Comparison of ENCODE assay signal across 14 mouse cellular contexts in the genomic region with DNA sequence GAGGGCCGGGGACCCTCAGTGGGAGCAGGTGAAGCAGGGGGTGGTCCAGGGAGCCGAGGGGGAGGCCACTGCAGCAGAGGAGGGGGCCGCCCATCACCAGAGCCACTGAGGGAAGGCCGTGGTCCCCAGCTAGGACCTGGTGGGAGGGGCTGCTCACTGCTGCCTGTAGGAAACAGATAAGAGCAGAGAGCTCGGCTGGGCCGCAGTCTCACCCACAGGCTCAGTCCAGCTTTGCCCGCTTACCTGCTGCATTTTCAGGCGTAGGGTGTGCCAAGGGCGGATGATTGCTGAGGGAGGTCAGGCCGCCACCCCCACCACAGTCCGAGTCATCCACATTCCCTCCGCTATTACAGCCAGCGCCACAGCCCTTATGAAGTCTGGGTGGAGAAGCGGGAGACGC. TPM values are rescaled to one million over a fixed set of nuclear protein-coding genes. Genes with fewer than 3 reads are reported as not detected.
A peak's percentile ranks its signal among the peaks of the same experiment; 100 is the strongest.
DNase-seq lines count a peak whose midpoint lies in the region; ATAC-seq and TF ChIP-seq lines count a peak whose summit lies in the region.
"Had no signal": no experiment of that assay in that cellular context is flagged by ENCODE, and none has a peak within 500 bp of the region (broad histone marks: within the 10 kb centered on the region; RNA-seq: fewer than 3 reads in every experiment).

No protein-coding gene starts in this region.

- TF ChIP-seq CTCF in E14TG2a.4 (conservative IDR thresholded peaks at IDR 0.05; ENCODE audit: low read length), result no peak

- WGBS in hindbrain, embryonic 13.5 days, result 92% methylated on average over 15 of the region's 15 CpGs

- H3K9ac ChIP-seq in hindbrain, embryonic 13.5 days, result no peak overlapping the region
- H3K9ac ChIP-seq: embryonic facial prominence, embryonic 12.5 days had no signal

- peaks cover 12% of the 10 kb centered on the region for H3K27me3 ChIP-seq in E14TG2a.4 (ENCODE audit: insufficient read depth, low read length)
- H3K27me3 ChIP-seq in erythroblast, embryonic 14.5 days (ENCODE audit: control insufficient read depth), result no peaks in the 10 kb centered on the region
- H3K27me3 ChIP-seq in hindbrain, embryonic 13.5 days, result no peaks in the 10 kb centered on the region
- H3K27me3 ChIP-seq: embryonic facial prominence, embryonic 12.5 days had no signal

- peaks cover 59% of the 10 kb centered on the region for H3K36me3 ChIP-seq in E14TG2a.4 (ENCODE audit: insufficient read depth, low read length)
- H3K36me3 ChIP-seq in erythroblast, embryonic 14.5 days (ENCODE audit: control insufficient read depth), result peaks cover 96% of the 10 kb centered on the region
- H3K36me3 ChIP-seq in hindbrain, embryonic 13.5 days, result peaks cover 64% of the 10 kb centered on the region

- ATAC-seq in megakaryocyte-erythroid progenitor cell, adult 5-6 weeks (replicated peaks; ENCODE audit: low FRiP score, low TSS enrichment, poor library complexity, severe bottlenecking), result peak; percentile 63
- ATAC-seq in hindbrain, embryonic 13.5 days (ENCODE audit: low FRiP score), result no peak
- ATAC-seq in granulocyte monocyte progenitor cell, adult 5-6 weeks (replicated peaks; ENCODE audit: poor library complexity, severe bottlenecking), result no peak

- peak overlapping the region; percentile 43 for H3K4me3 ChIP-seq in E14TG2a.4 (replicated peaks; ENCODE audit: low read length)
- peak overlapping the region; percentile 75 for H3K4me3 ChIP-seq in erythroblast, embryonic 14.5 days (replicated peaks)
- no peak overlapping the region for H3K4me3 ChIP-seq in hindbrain, embryonic 13.5 days
- H3K4me3 ChIP-seq: embryonic facial prominence, embryonic 12.5 days had no signal

- H3K27ac ChIP-seq in hindbrain, embryonic 13.5 days, result no peak overlapping the region
- H3K27ac ChIP-seq: embryonic facial prominence, embryonic 12.5 days had no signal

- DNase-seq in 416B (ENCODE audit: low read depth), result peak; percentile 26
- DNase-seq in right cerebral cortex, postnatal 25 days, result no peak
- DNase-seq: cerebellum, adult 11-12 months; kidney, postnatal 36 days; right cerebral cortex, postnatal 4 days; thymus, postnatal 36 days had no signal

- H3K9me3 ChIP-seq in E14TG2a.4 (ENCODE audit: low read length), result no peaks in the 10 kb centered on the region
- peaks cover 9% of the 10 kb centered on the region for H3K9me3 ChIP-seq in erythroblast, embryonic 14.5 days (ENCODE audit: control insufficient read depth, low read length)
- no peaks in the 10 kb centered on the region for H3K9me3 ChIP-seq in hindbrain, embryonic 13.5 days
- H3K9me3 ChIP-seq: embryonic facial prominence, embryonic 12.5 days had no signal

- peaks cover 65% of the 10 kb centered on the region for H3K4me1 ChIP-seq in E14TG2a.4 (replicated peaks; ENCODE audit: low read depth, low read length)
- peaks cover 89% of the 10 kb centered on the region for H3K4me1 ChIP-seq in erythroblast, embryonic 14.5 days (ENCODE audit: control insufficient read depth)
- H3K4me1 ChIP-seq in hindbrain, embryonic 13.5 days (replicated peaks), result peaks cover 20% of the 10 kb centered on the region

- no peak overlapping the region for H3K4me2 ChIP-seq in hindbrain, embryonic 13.5 days
- H3K4me2 ChIP-seq: embryonic facial prominence, embryonic 12.5 days had no signal

RNA-seq across cellular contexts. Expression of gene Sipa1, which starts 2.0 kb away (rescaled TPM):
- 63.2 and 69.8 TPM in 2 replicates for polyA plus RNA-seq in erythroblast, embryonic 14.5 days (2012)
- 44.7 and 51.2 TPM in 2 replicates for total RNA-seq in megakaryocyte-erythroid progenitor cell, adult 5-6 weeks (2014; fragmentation: Nextera tagmentation)
- 16.4 and 16.5 TPM in 2 replicates for total RNA-seq in megakaryocyte-erythroid progenitor cell, adult 5-6 weeks (2017)
- polyA plus RNA-seq in hindbrain, embryonic 13.5 days (2015; fragmentation: Nextera tagmentation; extraction: Ambion mirVana), result 15.0 and 15.4 TPM in 2 replicates
- 56.8 and 65.9 TPM in 2 replicates for total RNA-seq in granulocyte monocyte progenitor cell, adult 5-6 weeks (2014; fragmentation: Nextera tagmentation)
- total RNA-seq in granulocyte monocyte progenitor cell, adult 5-6 weeks (2017), result 17.3 and 20.8 TPM in 2 replicates

RNA-seq across cellular contexts. Expression of gene Map3k11, which starts 23.1 kb away (rescaled TPM):
- polyA plus RNA-seq in erythroblast, embryonic 14.5 days (2012), result 18.5 and 20.2 TPM in 2 replicates
- 17.8 and 18.3 TPM in 2 replicates for total RNA-seq in megakaryocyte-erythroid progenitor cell, adult 5-6 weeks (2014; fragmentation: Nextera tagmentation)
- total RNA-seq in megakaryocyte-erythroid progenitor cell, adult 5-6 weeks (2017), result 10.9 and 15.8 TPM in 2 replicates
- 11.6 and 14.4 TPM in 2 replicates for polyA plus RNA-seq in hindbrain, embryonic 13.5 days (2015; fragmentation: Nextera tagmentation; extraction: Ambion mirVana)
- total RNA-seq in granulocyte monocyte progenitor cell, adult 5-6 weeks (2014; fragmentation: Nextera tagmentation), result 23.0 and 30.4 TPM in 2 replicates
- total RNA-seq in granulocyte monocyte progenitor cell, adult 5-6 weeks (2017), result 21.9 and 22.2 TPM in 2 replicates

RNA-seq across cellular contexts. Expression of gene Pcnx3, which starts 23.2 kb away (rescaled TPM):
- 43.8 and 46.7 TPM in 2 replicates for polyA plus RNA-seq in erythroblast, embryonic 14.5 days (2012)
- 55.8 and 72.0 TPM in 2 replicates for total RNA-seq in megakaryocyte-erythroid progenitor cell, adult 5-6 weeks (2014; fragmentation: Nextera tagmentation)
- total RNA-seq in megakaryocyte-erythroid progenitor cell, adult 5-6 weeks (2017), result 8.2 and 14.4 TPM in 2 replicates
- polyA plus RNA-seq in hindbrain, embryonic 13.5 days (2015; fragmentation: Nextera tagmentation; extraction: Ambion mirVana), result 21.3 and 24.4 TPM in 2 replicates
- total RNA-seq in granulocyte monocyte progenitor cell, adult 5-6 weeks (2014; fragmentation: Nextera tagmentation), result 35.2 and 46.8 TPM in 2 replicates
- 12.6 and 22.7 TPM in 2 replicates for total RNA-seq in granulocyte monocyte progenitor cell, adult 5-6 weeks (2017)

RNA-seq across cellular contexts. Expression of gene Rela, which starts 28.2 kb away (rescaled TPM):
- polyA plus RNA-seq in erythroblast, embryonic 14.5 days (2012), result 4.1 and 6.0 TPM in 2 replicates
- 64.8 and 66.0 TPM in 2 replicates for total RNA-seq in megakaryocyte-erythroid progenitor cell, adult 5-6 weeks (2014; fragmentation: Nextera tagmentation)
- total RNA-seq in megakaryocyte-erythroid progenitor cell, adult 5-6 weeks (2017), result 36.1 and 49.7 TPM in 2 replicates
- polyA plus RNA-seq in hindbrain, embryonic 13.5 days (2015; fragmentation: Nextera tagmentation; extraction: Ambion mirVana), result 30.1 and 35.2 TPM in 2 replicates
- total RNA-seq in granulocyte monocyte progenitor cell, adult 5-6 weeks (2014; fragmentation: Nextera tagmentation), result 37.1 and 46.4 TPM in 2 replicates
- total RNA-seq in granulocyte monocyte progenitor cell, adult 5-6 weeks (2017), result 25.4 and 31.7 TPM in 2 replicates

RNA-seq across cellular contexts. Expression of gene Kcnk7, which starts 38.7 kb away (rescaled TPM):
- polyA plus RNA-seq in erythroblast, embryonic 14.5 days (2012), result 0.04 and 0.06 TPM in 2 replicates
- not detected in 2 replicates for total RNA-seq in megakaryocyte-erythroid progenitor cell, adult 5-6 weeks (2014; fragmentation: Nextera tagmentation)
- 0.19 TPM in 1 of 2 replicates, not detected in the other for total RNA-seq in megakaryocyte-erythroid progenitor cell, adult 5-6 weeks (2017)
- 0.44 and 0.63 TPM in 2 replicates for polyA plus RNA-seq in hindbrain, embryonic 13.5 days (2015; fragmentation: Nextera tagmentation; extraction: Ambion mirVana)
- not detected in 2 replicates for total RNA-seq in granulocyte monocyte progenitor cell, adult 5-6 weeks (2014; fragmentation: Nextera tagmentation)
- total RNA-seq in granulocyte monocyte progenitor cell, adult 5-6 weeks (2017), result not detected in 2 replicates
- total RNA-seq: left cerebral cortex, postnatal 10 days; midbrain, postnatal 0 days had no signal
